In the genomic region with DNA sequence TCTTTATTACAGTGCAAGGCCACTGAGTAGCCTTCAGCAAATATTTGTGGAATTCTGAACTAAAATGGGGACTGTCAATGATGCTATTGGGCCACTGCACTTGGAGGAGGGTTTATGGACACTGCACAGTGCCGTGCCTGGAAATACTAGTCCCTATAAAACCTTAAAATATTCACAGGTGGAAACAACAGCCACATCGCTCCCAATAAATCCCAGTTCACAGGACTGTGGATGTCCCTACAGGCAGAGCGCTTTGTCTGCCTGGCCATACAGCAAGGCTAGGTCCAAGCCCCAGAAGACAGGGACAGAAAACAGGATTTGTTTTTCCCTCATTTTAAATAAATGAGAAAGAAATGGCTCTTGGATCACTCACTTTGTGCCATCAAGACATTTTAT, we compare ENCODE assay signal across 14 mouse cellular contexts.
"Had no signal": no experiment of that assay in that cellular context is flagged by ENCODE, and none has a peak within 500 bp of the region (broad histone marks: within the 10 kb centered on the region; RNA-seq: fewer than 3 reads in every experiment).

No protein-coding gene starts in this region.

- H3K9ac ChIP-seq: neural tube, embryonic 15.5 days had no signal

- H3K9me3 ChIP-seq: midbrain, embryonic 10.5 days; neural tube, embryonic 15.5 days had no signal

- DNase-seq: kidney, adult 8-10 months; kidney, postnatal 25 days; lung, adult 18-20 months; lung, postnatal 4 days; midbrain, embryonic 14.5 days; right cerebral cortex, adult 18-20 months; right cerebral cortex, postnatal 25 days; thymus, postnatal 4 days had no signal

- ATAC-seq: hindbrain, embryonic 16.5 days; inflammation-experienced regulatory T-cells, adult 6 months had no signal

- H3K36me3 ChIP-seq: midbrain, embryonic 10.5 days; neural tube, embryonic 15.5 days had no signal

- H3K27me3 ChIP-seq: neural tube, embryonic 15.5 days had no signal

- H3K4me3 ChIP-seq: left cerebral cortex, adult 2 months; midbrain, embryonic 10.5 days; myocyte; neural tube, embryonic 15.5 days had no signal

- H3K27ac ChIP-seq: left cerebral cortex, adult 2 months; midbrain, embryonic 10.5 days; neural tube, embryonic 15.5 days had no signal

- H3K4me2 ChIP-seq: neural tube, embryonic 15.5 days had no signal
